Mouse (Mus musculus): ENCODE measurements at regions not wholly inside any gene's neighbourhood (a gene's known extent, or its start where the extent isn't known, plus 50 kb on each side); places are given as distances from the start of the nearest gene placed in this dataset.
"Not testable (repeated sequence)": the region's sequence is repeated elsewhere in the genome, so short reads cannot be mapped to it uniquely, and the experiment has no call there.

DNA sequence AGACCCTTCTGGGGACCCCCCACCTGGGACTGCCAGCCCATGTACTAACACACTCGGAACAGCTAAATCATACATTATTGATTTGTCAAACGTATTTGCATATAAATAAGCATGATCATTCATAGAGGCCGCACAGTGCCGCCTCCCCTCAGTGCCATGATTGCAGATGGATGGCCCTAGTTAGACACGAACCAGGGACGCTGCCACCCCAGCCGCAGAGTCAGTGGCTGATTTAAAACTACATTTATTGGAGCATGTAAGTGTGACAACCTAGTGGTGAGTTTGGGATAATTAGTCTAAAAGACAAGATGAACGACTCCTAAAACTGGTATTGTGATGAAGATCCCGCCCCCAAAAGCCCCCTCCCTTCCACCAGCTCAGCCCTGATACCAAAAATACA lies 138.3 kb upstream of the Top1 start:
- DNase-seq (ENCODE audit: low spot score in 2 of 2): no peak

DNA sequence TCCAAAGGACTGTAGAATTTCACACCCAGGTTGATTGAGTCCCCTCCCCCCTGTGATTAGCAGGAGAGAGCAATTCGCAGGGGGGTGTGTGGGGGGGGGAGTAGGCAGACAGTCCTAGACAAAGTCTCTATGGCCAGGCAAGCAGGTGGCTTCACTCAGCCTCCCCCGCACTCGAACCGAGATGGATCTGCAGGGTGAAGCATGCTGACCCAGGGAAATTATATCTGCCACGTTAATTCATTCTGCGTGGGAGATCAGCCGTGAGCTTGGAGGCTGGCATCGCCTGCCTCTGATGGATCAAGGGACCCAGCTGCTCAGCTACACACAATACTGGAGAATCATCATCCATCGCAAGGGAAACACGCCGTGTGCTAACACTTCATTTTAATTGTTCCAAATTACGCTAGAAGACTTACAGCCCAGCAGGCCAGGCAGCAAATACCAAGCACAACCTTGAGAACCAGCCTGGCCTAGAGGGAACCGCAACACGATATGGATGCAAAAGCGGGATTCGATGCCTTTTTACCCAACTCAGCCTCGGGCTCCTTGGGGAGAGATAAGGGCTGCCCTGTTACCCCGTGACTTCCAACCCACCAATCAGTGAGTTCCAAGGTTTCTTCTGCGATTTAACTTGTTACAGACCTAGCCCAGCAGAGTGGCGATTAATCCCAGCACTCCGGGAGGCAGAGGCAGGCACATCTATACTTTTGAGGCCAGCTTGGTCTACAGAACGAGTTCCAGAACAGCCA lies 137.7 kb upstream of the Top1 start:
- no peak for DNase-seq (ENCODE audit: low spot score in 2 of 2)

DNA sequence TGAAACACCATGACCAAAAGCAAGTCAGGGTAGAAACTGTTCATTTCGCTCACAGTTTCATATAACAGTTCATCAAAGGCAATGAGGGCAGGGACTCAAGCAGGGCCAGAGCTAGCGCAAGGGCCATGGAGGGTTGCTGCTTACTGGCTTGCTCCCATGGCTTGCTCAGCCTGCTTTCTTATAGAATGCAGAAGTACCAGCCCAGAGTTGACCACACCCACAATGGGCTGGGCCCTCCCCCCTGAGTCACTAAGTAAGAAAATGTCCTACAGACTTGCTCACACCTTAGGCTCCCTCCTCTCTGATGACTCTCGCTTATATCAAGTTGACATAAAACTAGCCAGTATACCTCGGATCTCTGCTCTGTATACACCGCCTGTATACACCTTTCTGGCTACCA lies 135.5 kb upstream of the Top1 start:
- no peak for DNase-seq (ENCODE audit: low spot score in 2 of 2)

DNA sequence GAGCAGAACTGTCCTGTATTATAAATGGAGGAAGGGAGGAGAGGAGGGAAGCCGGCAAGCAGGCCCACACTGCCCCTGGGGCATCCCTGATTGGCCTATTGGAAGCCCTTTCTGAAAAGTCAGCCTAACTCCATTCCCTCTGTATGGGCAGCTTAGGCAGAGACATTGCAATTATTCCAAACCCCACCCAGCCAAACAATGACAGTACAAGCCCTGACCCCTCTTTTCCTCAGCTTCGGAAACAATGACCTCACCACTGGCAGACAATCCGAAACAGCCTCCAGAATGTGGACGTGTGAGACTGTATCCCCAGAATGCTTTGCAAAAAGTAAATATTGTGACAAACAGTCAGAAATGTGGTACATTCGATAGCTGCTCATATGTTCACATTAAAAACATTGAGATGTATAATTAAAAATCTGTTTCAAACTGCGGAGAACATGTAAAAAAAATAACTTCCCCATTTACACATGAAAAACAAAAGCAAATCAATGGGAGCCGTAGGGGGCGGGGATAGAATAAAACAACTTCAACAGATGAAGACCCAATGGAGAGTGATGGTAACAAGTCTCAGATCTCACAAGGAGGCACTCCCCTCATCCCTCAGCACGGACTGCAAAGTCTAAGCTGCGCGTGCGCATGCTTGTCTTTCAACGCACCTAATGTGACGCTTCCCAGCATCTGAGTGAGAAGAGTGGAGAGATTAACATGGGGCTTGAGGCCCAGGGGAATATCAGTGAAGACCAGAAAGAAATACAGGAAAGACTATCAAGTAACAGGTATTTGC lies 134.9 kb upstream of the Top1 start:
- peak in 1 of 2 experiments; percentile 7 for DNase-seq (ENCODE audit: low spot score in 2 of 2)

DNA sequence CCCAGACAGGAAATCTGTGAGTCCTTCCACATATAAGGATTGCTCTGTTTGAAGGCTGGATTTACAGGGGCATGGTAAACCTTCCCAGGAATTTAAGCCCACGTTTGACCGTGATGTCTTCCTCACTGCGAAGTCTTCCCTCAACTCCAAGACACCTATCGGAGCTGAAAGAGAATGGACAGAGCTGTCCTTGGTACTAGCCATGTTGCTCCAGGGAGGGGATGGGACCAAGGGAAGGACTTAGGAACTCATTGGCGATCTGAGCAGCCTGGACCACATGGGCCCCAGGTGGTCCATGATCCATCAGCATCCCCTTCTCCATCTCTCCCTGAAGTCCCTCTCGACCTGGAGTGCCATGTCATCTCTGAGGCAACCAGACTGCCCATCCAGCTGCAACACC lies 130.1 kb upstream of the Top1 start:
- no peak for DNase-seq (ENCODE audit: low spot score in 2 of 2)

DNA sequence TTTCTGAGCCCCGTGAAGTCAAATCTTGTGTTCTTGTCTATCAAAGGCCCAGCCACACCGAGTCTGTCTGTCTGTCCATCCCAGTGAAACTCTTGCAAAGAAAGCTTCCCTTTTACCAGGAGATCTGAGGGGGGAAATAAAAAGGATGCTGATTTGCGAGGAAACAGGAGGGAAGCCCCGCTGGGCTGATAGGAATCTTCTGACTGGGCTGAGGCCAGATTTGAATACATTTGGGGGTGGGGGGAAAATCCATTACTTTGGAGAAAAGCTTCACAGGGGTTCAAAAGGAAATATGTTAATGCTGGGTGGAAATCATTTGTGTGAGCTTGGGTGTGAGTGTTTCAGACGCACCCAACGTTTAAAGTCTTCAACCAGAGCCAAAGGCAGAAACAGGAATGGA lies 129.2 kb upstream of the Top1 start:
- no peak for DNase-seq (ENCODE audit: low spot score in 2 of 2)

DNA sequence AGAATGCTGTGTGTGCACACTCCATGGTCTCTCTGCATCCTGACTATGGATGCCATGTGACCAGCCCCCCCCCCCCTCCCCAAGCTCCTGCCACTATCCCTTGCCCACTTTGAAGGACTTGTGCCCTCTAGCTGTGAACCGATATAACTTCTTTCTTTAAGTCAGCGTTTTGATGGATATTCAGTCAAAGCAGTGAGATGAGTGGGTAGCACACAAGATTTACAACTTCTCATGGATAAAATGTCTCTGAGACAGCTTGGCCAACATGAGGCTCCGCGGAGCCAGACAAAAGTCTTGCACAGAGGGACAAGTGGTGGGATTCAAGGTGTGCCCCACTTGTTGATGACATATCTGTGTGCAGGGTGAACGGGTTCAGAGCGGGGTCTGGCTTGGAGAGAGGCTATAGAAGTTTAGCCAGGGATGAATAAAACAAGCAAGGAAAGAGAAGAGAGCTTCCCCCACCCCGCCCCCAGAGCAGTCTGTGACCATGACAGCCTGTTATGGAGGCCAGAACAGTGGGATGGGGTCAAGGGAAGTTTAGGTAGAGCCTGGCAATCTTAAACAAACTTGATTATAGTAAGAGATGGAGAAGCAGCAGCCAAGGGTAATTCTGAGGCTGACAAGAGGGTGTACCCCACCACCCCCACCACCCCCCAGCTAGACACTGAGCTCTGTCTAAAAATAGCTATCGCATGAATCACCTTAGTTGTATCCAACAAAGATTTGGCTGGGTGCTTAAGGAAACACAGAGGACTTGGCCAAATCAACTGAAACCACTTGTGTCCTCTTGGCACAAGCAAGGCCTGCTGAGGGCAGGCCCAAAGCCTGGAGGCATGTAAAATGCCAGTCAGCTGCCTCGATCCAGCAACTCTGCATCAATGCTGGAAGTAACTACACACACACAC lies 120.1 kb upstream of the Top1 start:
- DNase-seq (ENCODE audit: low spot score in 2 of 2): no peak

DNA sequence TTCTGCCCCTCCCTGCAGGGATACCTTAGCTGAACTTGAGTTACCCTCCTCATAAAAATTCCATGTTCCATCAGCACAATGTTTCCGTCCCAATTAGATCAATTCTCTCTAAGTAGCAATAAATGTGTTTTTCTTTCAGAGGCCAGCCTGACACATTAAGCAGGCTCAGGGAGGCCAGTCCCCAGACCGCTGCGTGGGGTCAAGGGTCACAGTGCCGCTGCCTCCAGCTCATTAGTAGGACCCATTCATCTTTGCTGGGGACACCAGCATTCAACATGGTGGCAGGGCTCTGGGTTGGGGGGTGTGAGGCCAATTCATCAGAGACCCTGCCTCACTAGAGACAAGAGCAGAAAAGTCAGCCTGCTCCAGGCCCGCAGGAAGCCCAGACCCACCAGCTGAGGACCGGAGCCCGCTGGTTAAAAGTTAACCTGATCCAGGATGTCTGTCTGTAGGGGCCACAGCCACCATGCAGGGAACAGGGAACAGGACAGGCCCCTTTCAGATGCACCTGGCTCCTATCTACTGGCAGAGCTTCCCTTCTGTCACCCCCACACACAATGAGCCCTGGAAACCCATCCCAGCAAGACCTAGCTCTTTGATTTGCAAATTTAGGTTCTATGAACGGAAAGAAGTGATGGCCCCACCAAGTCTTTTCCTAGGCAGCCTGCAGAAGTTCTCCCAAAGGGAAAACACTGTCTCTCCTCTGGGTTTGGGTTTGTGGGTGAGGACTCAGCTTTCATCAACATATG lies 119.1 kb upstream of the Top1 start:
- no peak for DNase-seq (ENCODE audit: low spot score in 2 of 2)

DNA sequence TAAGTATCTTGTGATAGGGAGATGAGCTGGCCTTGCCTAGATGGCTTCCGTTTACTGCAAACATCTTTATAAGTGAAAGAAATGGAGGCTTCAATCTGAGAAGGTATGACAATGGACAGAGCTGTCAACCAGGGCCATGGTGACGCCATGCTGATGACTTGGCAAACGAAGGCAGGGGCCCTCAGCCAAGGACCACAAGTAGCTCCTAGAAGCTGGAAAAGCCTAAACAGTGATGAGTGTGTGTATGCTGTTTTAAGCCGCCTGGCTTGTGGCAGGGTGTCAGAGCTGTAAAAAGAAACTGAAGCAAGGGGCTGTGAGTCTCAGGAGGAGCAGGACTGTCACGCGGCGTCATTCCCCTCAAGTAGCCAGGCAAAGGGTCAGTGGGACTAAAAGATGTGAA lies 116.4 kb upstream of the Top1 start:
- no peak for DNase-seq (ENCODE audit: low spot score in 2 of 2)

DNA sequence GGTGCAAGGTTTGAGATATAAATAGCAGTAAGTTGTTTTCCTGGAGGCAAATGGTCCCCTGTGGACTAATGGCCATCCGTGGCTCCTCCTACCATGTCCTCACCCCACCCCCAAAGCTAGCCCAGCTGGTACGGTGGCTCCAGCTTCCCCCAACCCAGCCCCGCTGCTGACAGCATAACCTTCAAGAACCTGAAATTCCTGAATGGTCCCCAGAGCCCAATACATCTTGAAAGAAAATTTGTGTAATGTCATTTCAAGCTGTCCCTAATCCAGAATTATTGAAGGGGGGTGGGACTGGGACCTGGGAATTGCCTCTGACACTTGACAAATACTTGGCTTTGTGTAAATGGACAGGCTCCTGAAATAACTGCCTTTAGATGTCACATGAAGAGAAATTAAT lies 115.3 kb upstream of the Top1 start:
- DNase-seq (ENCODE audit: low spot score in 2 of 2): no peak

DNA sequence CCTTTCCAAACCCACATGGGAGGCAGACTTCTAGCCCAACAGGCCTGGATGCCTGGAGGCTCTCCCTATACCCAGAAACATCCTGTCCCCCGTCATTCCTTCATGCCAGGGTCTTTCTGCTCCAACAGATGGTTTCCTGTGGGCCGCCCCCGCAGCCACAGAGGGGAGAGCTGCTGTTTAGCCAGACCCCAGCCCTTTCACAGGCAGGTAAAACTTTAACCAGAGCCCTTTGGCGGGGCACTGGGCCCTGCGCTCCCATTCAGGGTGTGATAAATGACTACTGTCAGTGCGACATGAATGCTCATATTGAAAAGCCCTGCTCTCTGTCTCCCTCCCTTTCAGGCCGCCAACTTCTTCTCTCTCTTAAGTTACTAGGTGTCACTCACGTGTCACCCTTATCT lies 108.4 kb upstream of the Top1 start:
- no peak for DNase-seq (ENCODE audit: low spot score in 2 of 2)

DNA sequence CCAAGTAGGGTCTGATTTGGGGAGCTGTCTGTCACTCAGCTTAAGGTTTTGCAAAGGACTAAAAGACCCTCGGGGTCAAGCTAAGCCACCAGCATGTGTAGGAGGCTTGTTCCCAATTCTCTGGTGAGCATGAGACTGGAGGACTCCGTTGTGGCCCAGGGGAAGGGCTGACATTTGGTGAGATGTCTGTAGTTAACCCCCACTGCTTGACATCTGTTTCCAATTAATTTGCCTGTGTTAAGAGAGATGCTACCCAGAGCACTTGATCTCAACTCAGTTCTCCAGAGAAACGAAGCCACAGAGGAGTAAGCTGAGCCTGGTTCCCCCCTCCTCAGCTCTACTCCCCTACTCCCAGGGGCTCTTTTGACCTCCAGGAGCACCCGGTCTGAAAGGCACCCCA lies 100.2 kb upstream of the Top1 start:
- DNase-seq (ENCODE audit: low spot score in 2 of 2): no peak

DNA sequence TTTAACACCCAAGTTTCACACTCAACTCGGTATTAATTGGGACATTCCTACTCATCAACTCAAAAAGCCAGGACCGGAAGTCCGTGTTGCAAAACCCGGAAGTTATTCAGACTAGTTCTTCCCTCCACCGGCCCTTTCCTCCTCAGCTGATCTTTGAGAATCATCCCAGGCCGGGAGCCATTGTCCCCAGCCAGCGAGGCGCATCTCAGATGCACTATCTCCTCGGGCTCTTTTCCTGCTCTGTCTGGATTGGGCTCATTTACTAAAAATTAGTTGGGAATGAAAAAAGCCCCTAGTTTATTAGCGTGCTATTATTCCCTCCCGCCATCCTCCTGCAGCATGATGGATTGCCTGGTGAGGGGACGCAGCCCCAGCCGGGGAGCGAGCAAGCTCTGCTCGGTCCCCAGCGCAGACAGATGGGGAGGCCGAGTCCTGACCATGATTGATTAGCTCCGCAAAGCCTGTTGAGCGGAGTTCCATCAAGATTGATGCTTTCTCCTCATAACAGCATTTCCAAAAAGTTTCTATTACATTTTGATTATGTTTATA lies 93.5 kb upstream of the Top1 start:
- DNase-seq (ENCODE audit: low spot score in 2 of 2): no peak

DNA sequence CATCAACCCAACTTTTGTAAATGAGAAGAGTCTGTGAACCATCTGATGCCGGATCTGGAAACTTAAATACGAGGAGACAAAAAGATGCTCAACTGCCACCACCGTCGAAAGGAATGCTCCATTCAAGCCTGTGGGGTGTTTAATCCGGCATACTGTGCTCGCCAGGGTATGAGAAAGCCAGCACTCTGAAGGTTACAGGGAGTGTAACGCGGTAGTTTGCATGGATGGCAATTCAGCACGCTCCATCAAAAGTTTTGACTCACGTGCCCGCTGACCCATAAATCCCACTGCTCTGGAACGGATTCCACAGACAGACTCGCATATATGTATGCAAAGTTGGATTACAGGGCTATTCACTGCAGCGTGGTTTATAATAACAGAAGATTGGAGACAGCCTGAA lies 84.0 kb upstream of the Top1 start:
- DNase-seq (ENCODE audit: low spot score in 2 of 2): no peak

DNA sequence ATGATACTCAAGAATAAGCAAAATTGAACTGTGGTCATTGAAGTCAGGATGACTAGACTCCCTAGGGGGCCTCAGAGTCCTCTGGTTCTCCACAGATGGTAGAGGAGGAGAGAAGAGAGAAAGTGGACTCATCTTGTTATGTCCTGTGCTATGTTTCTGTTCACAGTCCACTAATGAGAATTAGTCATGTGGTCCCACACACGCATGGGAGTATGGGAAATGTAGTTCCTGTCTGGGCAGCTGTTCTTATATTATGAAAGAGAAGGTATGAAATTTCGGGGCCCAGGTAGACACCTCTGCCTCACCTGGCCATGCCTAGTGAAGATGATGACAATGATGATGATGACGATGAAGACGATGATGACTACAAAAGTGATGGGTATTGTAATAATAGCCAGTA lies 77.9 kb upstream of the Top1 start:
- no peak for DNase-seq (ENCODE audit: low spot score in 2 of 2)

DNA sequence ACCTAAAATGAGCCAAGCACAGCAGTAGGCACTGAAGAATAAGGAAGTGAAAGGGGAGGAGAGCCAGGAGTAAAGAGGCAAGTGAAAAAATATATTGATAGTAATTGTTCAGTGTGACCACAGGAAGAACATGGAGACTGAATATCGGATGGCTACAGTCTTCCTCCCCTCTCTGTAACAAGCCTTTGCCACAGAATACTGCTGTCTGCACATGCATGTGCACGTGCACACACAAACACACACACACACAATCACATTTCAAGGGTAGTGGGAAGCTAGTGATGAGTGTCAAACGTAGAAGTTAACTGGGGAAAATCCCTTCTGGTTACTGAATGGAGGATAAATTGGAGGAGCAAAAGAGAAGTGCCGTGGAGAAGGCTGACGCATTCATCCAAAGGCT lies 76.2 kb upstream of the Top1 start:
- no peak for DNase-seq (ENCODE audit: low spot score in 2 of 2)

DNA sequence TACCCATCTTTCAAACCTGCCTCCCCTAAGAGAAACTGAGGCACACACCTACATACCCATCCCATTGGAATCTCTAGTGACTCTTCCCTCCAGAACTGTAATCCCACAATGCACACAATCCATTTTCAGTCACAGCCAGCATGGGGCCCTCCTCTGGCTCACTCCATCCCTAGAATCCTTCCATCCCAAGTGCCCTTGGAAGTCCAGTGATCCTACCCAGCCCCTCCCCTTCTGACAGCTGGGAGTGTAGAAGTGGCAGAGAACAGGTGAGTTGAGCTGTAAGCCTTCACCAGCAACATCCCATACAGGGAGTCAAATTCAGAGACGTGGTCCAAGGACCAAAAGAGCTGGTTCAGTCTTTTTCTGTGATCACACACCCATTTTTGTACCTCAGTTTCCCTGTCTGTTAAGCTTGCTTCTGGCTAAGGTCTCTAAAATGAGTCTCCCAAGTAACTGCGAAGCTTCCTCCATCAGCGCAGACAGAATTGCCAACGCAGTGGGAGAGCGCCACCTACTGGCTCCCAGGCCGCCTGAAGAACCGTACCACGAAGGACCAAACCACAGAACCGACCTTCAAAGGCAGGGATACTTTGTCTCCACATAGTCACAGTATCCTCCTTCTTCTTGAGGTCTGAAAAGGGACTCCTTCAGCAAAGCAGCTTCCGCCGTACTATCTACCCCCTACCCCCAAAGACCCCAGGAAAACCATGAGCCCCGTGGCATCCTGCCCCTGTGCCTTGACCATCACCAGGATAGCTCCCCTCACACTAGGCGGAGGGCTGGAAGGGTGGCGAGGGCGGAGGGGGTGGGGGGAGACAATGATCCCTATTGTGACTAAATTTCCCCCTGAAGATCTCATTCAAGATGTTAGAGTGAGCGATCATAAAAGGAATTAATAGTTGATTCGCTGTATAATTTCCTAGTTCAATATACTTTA lies 67.0 kb upstream of the Top1 start:
- DNase-seq (ENCODE audit: low spot score in 2 of 2): peak; percentile 89 to 96

DNA sequence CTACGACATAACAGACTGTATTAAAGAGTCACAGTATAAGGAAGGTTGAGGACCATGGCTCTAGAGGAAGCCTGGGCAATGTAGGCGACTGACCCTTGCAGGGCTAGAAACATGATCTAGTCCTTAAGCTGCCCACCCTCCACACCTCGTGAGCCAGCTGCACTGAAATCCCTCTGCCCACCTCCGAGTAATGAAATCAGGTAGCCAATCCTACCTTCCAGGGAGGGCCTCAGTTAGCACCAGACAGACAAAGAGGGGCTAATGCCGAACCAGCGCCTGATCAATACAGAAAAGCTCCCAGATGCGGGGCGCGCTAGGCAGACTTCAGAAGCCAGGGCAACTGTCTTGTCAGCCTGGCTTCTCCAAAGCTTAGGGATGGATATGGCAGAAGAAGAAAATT lies 65.4 kb upstream of the Top1 start:
- DNase-seq (ENCODE audit: low spot score in 2 of 2): no peak

DNA sequence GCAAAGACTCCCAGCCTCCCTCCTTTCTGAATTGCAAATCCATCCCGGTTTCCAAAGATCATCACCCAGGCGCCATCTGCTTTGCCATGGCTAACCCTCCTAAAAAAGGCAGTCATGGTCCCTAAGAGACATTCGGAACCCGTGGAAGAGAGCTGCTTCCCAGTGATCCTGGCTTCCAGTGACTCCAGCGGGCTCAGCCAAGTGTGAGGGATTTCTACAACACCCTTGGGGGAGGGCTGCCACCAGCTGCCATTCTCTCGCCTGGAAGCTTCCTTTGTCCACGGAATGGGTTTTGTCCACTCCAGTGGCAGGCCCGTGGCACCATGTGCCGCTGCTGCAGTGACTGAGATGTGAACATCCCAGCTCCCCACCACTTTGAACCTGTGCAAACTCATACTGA lies 64.7 kb upstream of the Top1 start:
- DNase-seq (ENCODE audit: low spot score in 2 of 2): no peak

DNA sequence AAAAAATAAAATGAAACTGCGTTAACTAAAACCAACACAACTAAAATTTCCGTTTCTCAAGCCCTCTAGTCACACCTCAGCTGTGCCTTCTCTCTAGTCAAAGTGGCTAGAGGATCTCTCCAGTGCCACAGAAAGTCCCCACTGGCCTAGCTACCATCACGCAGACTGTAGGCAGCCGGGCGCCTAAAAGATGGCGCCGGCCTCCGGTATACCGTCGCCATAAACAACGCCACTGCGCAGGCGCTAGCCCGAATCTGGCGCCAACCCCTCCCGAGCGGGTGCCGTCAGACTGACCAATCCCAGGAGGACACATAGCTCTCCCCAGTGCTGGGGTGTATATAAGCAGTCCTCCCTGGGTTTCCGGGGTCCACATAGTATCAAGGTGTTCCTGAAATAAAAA lies 62.7 kb upstream of the Top1 start:
- DNase-seq (ENCODE audit: low spot score in 2 of 2): not testable (repeated sequence)

Measured in left cerebral cortex, adult 18-20 months (tissue).